Mouse (Mus musculus) ovary, adult 10 weeks (tissue): ENCODE results near the gene Gm20909. TPM values are rescaled to one million over a fixed set of nuclear protein-coding genes. Genes with fewer than 3 reads are reported as not detected.

Source experiments
- polyA plus RNA-seq: library from polyadenylated mRNA; stranded (reverse); fragments of 350-450 nt; fragmentation: Illumina TruSeq; extraction: RNeasy Lipid Tissue Mini Kit (QIAGEN cat#74804); gene quantifications from one replicate; pipeline ENCODE4 v1.2.3, GENCODE M21; 2014

Gm20909 gene
- not detected for polyA plus RNA-seq

GRCm38 (mm10) chrY:21164270-21164669 is at the start of gene Gm20909:
Gm20909 (plus strand) TSS chrY:21164570.

Other genes starting within 250 kb of the Gm20909 start
- gene Gm29866, start 170.9 kb upstream of the Gm20909 start, polyA plus RNA-seq = not detected
- not detected for gene Gm20865, start 77.0 kb downstream of the Gm20909 start, polyA plus RNA-seq